Mouse (Mus musculus) stomach, postnatal 0 days (tissue): ENCODE results near the gene Lbp. TPM values are rescaled to one million over a fixed set of nuclear protein-coding genes. Genes with fewer than 3 reads are reported as not detected.

ENCODE experiments used
- ATAC-seq: fragments of 200-750 bp; cut with Nextera tagmentation; 2 replicates; pipeline ENCODE4 v1.8.0; 2017; ENCODE audit not compliant: low FRiP score, low TSS enrichment
- DNase-seq: peaks from one replicate; pipeline ENCODE4 v3.0.0-alpha.2; 2016; ENCODE audit warnings: low spot score
- H3K27ac ChIP-seq: fragments of 300-500 bp; sonication (generic); replicated peaks from 2 replicates; pipeline ENCODE4 v1.5.1; 2014; ENCODE audit warnings: mild to moderate bottlenecking, control low read depth
- H3K27me3 ChIP-seq: fragments of 300-500 bp; sonication (generic); 2 replicates; pipeline ENCODE4 v1.6.1; 2014; ENCODE audit warnings: low read length; ENCODE audit not compliant: control insufficient read depth, insufficient read depth
- H3K36me3 ChIP-seq: fragments of 300-500 bp; sonication (generic); 2 replicates; pipeline ENCODE4 v1.6.1; 2014; ENCODE audit warnings: low read length, mixed read lengths; ENCODE audit not compliant: control insufficient read depth, insufficient read depth
- H3K4me1 ChIP-seq: fragments of 300-500 bp; sonication (generic); replicated peaks from 2 replicates; pipeline ENCODE4 v1.6.1; 2014; ENCODE audit warnings: antibody characterized with exemption; ENCODE audit not compliant: control insufficient read depth, insufficient read depth
- H3K4me2 ChIP-seq: fragments of 300-500 bp; sonication (generic); replicated peaks from 2 replicates; pipeline ENCODE4 v1.6.1; 2014; ENCODE audit warnings: low read depth, mild to moderate bottlenecking, control low read depth, moderate library complexity
- H3K4me3 ChIP-seq: fragments of 300-500 bp; sonication (generic); 2 replicates; pipeline ENCODE4 v1.5.1; 2014; ENCODE audit warnings: low read depth, low read length, control low read depth
- H3K9ac ChIP-seq: fragments of 300-500 bp; sonication (generic); 2 replicates; pipeline ENCODE4 v1.6.1; 2014; ENCODE audit warnings: mild to moderate bottlenecking, low read length, control low read depth, mixed read lengths
- H3K9me3 ChIP-seq: fragments of 300-500 bp; sonication (generic); 2 replicates; pipeline ENCODE4 v1.6.1; 2016; ENCODE audit warnings: low read length; ENCODE audit not compliant: control insufficient read depth
- CTCF ChIP-seq: IDR thresholded peaks from 2 replicates; pipeline ENCODE4 v1.5.1; 2016; ENCODE audit warnings: antibody characterized with exemption, low read depth, mild to moderate bottlenecking, moderate library complexity
- EP300 ChIP-seq: optimal IDR thresholded peaks from 2 replicates; pipeline ENCODE3; 2016; ENCODE audit warnings: antibody characterized with exemption
- WGBS: fragments of 180-500 bp; shearing (Covaris S2); extraction: QIAGEN DNeasy Blood & Tissue Kit; methylation state at CpG from one replicate; pipeline ENCODE4 v1.1.7; 2014; 5-methylcytosine and 5-hydroxymethylcytosine counted together
- polyA plus RNA-seq: library from polyadenylated mRNA; unstranded; fragments of >200 nt; fragmentation: Nextera tagmentation; extraction: Ambion mirVana; gene quantifications from 2 replicates; pipeline ENCODE4 v1.2.1, GENCODE M21; 2015

Lbp gene
- polyA plus RNA-seq, 1 experiment from 2014 or later: 3.4 TPM

GRCm38 (mm10) chr2:158375443-158376122, 69.3 kb downstream of the Lbp start, which contains the start of gene Snhg11:
Gene Snhg11, plus strand, starts transcription at chr2:158375638.
- Histone ChIP-seq H3K4me3 (peak within 1 kb of the TSS; percentile 10; the same call in 1 of the 2 replicates), H3K9ac (no peak within 1 kb of the TSS), H3K9me3 (no peaks in the 10 kb centered on the region), H3K4me2 (peak within 1 kb of the TSS; percentile 45), H3K4me1 (no peaks in the 10 kb centered on the region), H3K36me3 (no peaks in the 10 kb centered on the region), H3K27ac (no peak within 1 kb of the TSS), H3K27me3 (no peaks in the 10 kb centered on the region)
- peak; percentile 68 for TF ChIP-seq CTCF
- no peak for TF ChIP-seq EP300
- peak; percentile 62 for DNase-seq
- ATAC-seq: peak; percentile 30; the same call in 1 of the 2 replicates
- WGBS: 3% methylated on average over 36 of the region's 36 CpGs

GRCm38 (mm10) chr2:158376123-158376687, 69.9 kb downstream of the Lbp start:
- no peak overlapping the region for H3K4me2 ChIP-seq
- H3K9me3 ChIP-seq: no peaks in the 10 kb centered on the region
- 0 out of 2 replicates have a peak overlapping the region, but pooled peaks have one; percentile 10 for H3K4me3 ChIP-seq
- H3K27ac ChIP-seq: no peak overlapping the region
- 36% methylated on average over 12 of the region's 12 CpGs for WGBS
- H3K36me3 ChIP-seq: no peaks in the 10 kb centered on the region
- DNase-seq: no peak
- no peak for ATAC-seq
- no peak overlapping the region for H3K9ac ChIP-seq
- no peaks in the 10 kb centered on the region for H3K4me1 ChIP-seq
- H3K27me3 ChIP-seq: no peaks in the 10 kb centered on the region
- TF ChIP-seq EP300 (no peak), CTCF (no peak)

- no peak for ATAC-seq
Measured at GRCm38 (mm10) chr2:158376798-158377197, 70.5 kb downstream of the Lbp start.

GRCm38 (mm10) chr2:158377811-158378210, 71.5 kb downstream of the Lbp start:
- Histone ChIP-seq H3K36me3 (no peaks in the 10 kb centered on the region), H3K27me3 (no peaks in the 10 kb centered on the region), H3K27ac (no peak overlapping the region), H3K4me2 (no peak overlapping the region), H3K9me3 (no peaks in the 10 kb centered on the region), H3K9ac (no peak overlapping the region), H3K4me1 (no peaks in the 10 kb centered on the region), H3K4me3 (no peak overlapping the region)
- no peak for DNase-seq
- TF ChIP-seq CTCF (no peak), EP300 (no peak)
- no peak for ATAC-seq
- WGBS: 88% methylated on average over 1 of the region's 1 CpGs

More at GRCm38 (mm10) chr2:158376798-158377197, 70.5 kb downstream of the Lbp start:
- no peak for TF ChIP-seq CTCF
- TF ChIP-seq EP300: no peak
- no peaks in the 10 kb centered on the region for H3K27me3 ChIP-seq
- H3K4me1 ChIP-seq: no peaks in the 10 kb centered on the region
- no peak overlapping the region for H3K4me2 ChIP-seq
- DNase-seq: no peak
- H3K36me3 ChIP-seq: no peaks in the 10 kb centered on the region
- H3K4me3 ChIP-seq: no peak overlapping the region
- no peak overlapping the region for H3K27ac ChIP-seq
- H3K9ac ChIP-seq: no peak overlapping the region
- WGBS: 55% methylated on average over 7 of the region's 7 CpGs
- H3K9me3 ChIP-seq: no peaks in the 10 kb centered on the region

GRCm38 (mm10) chr2:158379354-158380078, 73.2 kb downstream of the Lbp start:
- peak; percentile 53 for DNase-seq
- H3K4me1 ChIP-seq: no peaks in the 10 kb centered on the region
- H3K27ac ChIP-seq: no peak overlapping the region
- no peaks in the 10 kb centered on the region for H3K9me3 ChIP-seq
- ATAC-seq: no peak
- 43% methylated on average over 13 of the region's 13 CpGs for whole genome bisulfite sequencing
- no peaks in the 10 kb centered on the region for H3K27me3 ChIP-seq
- TF ChIP-seq CTCF: peak; percentile 97
- no peak for TF ChIP-seq EP300
- H3K36me3 ChIP-seq: no peaks in the 10 kb centered on the region
- H3K4me3 ChIP-seq: no peak overlapping the region
- no peak overlapping the region for H3K4me2 ChIP-seq
- no peak overlapping the region for H3K9ac ChIP-seq

Other genes with a start within 250 kb of the Lbp start
- gene Tgm2, start 160.1 kb upstream of the Lbp start, polyA plus RNA-seq: 109 and 114 TPM in 2 replicates
- 1.7 TPM in 2 replicates for gene D630003M21Rik, start 77.3 kb upstream of the Lbp start, polyA plus RNA-seq
- gene Bpi, start 48.4 kb upstream of the Lbp start, polyA plus RNA-seq: not detected in 2 replicates
- gene Snhg11, start 69.1 kb downstream of the Lbp start, polyA plus RNA-seq: 3.3 and 3.7 TPM in 2 replicates
- 11.4 and 14.1 TPM in 2 replicates for gene Ralgapb, start 103.4 kb downstream of the Lbp start, polyA plus RNA-seq
- gene Adig, start 196.1 kb downstream of the Lbp start, polyA plus RNA-seq: 2.3 and 2.9 TPM in 2 replicates
- 11.4 and 12.7 TPM in 2 replicates for gene Arhgap40, start 206.3 kb downstream of the Lbp start, polyA plus RNA-seq